Mouse (Mus musculus) ES-E14 (cell line): ENCODE measurements around the gene Gm10188. TPM values are rescaled to one million over a fixed set of nuclear protein-coding genes. Genes with fewer than 3 reads are reported as not detected.
A peak's percentile ranks its signal among the peaks of the same experiment; 100 is the strongest.

Experiments
- DNase-seq: peaks from one replicate; pipeline ENCODE4 v3.0.0-alpha.2; 2013; ENCODE audit warnings: low read depth, low spot score
- H3K27ac ChIP-seq: 2 replicates; pipeline ENCODE4 v1.5.1; 2012; ENCODE audit warnings: low read depth, mild to moderate bottlenecking, low read length, moderate library complexity, mixed read lengths; ENCODE audit not compliant: poor library complexity, insufficient read depth, severe bottlenecking
- H3K36me3 ChIP-seq: 2 replicates; pipeline ENCODE4 v1.6.1; 2012; ENCODE audit warnings: mild to moderate bottlenecking, low read length, moderate library complexity, mixed read lengths; ENCODE audit not compliant: control insufficient read depth, poor library complexity, insufficient read depth, severe bottlenecking
- H3K4me1 ChIP-seq, 2 experiments: fragments of 150-350 bp in 1 of 2; sonication (generic) in 1 of 2; 2 replicates each; pipeline ENCODE4 v1.6.1; 2012; ENCODE audit warnings: low read length in 2 of 2, mild to moderate bottlenecking in 1 of 2, mixed read lengths in 1 of 2; ENCODE audit not compliant: control insufficient read depth in 2 of 2, insufficient read depth in 2 of 2, poor library complexity in 1 of 2
- H3K4me3 ChIP-seq, 2 experiments: fragments of 150-350 bp in 1 of 2; sonication (generic) in 1 of 2; 2 replicates each; pipeline ENCODE4 v1.5.1; 2012; ENCODE audit warnings: low read length in 2 of 2, low read depth in 1 of 2, mild to moderate bottlenecking in 1 of 2, mixed read lengths in 1 of 2; ENCODE audit not compliant: insufficient read depth in 1 of 2, poor library complexity in 1 of 2, severe bottlenecking in 1 of 2
- H3K9ac ChIP-seq: 2 replicates; pipeline ENCODE4 v1.6.1; 2012; ENCODE audit warnings: low read depth, mild to moderate bottlenecking, low read length, mixed read lengths; ENCODE audit not compliant: poor library complexity, insufficient read depth, severe bottlenecking
- H3K9me3 ChIP-seq: fragments of 150-350 bp; sonication (generic); 2 replicates; pipeline ENCODE4 v1.6.1; 2012; ENCODE audit warnings: low read depth, mild to moderate bottlenecking, low read length; ENCODE audit not compliant: control insufficient read depth, insufficient read depth
- CHD2 ChIP-seq: IDR thresholded peaks from 2 replicates; pipeline ENCODE4 v1.6.1; 2014; ENCODE audit warnings: mild to moderate bottlenecking, low read depth, low read length, inconsistent platforms
- HCFC1 ChIP-seq: IDR thresholded peaks from 2 replicates; pipeline ENCODE4 v1.6.1; 2012; ENCODE audit warnings: low read length, inconsistent platforms, borderline replicate concordance; ENCODE audit not compliant: insufficient read depth
- MAFK ChIP-seq: IDR thresholded peaks from 2 replicates; pipeline ENCODE4 v1.6.1; 2014; ENCODE audit warnings: mild to moderate bottlenecking, low read depth, low read length, inconsistent platforms; ENCODE audit not compliant: insufficient read depth
- ZC3H11A ChIP-seq: IDR thresholded peaks from 2 replicates; pipeline ENCODE4 v1.6.1; 2012; ENCODE audit warnings: low read depth, mild to moderate bottlenecking, inconsistent platforms, low read length, borderline replicate concordance
- ZNF384 ChIP-seq: IDR thresholded peaks from 2 replicates; pipeline ENCODE4 v1.6.1; 2012; ENCODE audit warnings: low read depth, low read length, inconsistent platforms
- in situ Hi-C, 2 experiments: fragments of 600-800 bp; cut with MboI; formaldehyde crosslinking; loops; one replicate each; pipeline ENCODE4 v1.15.1; 2025; ENCODE audit warnings: low sequenced_read_pairs in 2 of 2, inconsistent platforms in 1 of 2; ENCODE audit not compliant: unreplicated experiment in 2 of 2
- total RNA-seq: library from RNA; depleted of rRNA; stranded (reverse); fragments of 300-350 nt; gene quantifications from 2 replicates; pipeline ENCODE4 v1.2.3, GENCODE M21; 2012

The Gm10188 gene
- total RNA-seq, 1 experiment, result not detected

GRCm38 (mm10) chr1:132265211-132265859, 35.8 kb upstream of the Gm10188 start:
- peak overlapping the region in 1 of 2 experiments; percentile 39; a peak in 1 of 4 replicates for H3K4me3 ChIP-seq
- in situ Hi-C loops, result no loop called here
- H3K9ac ChIP-seq, result peak overlapping the region; percentile 81
- DNase-seq, result no peak
- TF ChIP-seq ZC3H11A, result no peak
- TF ChIP-seq ZNF384, result no peak
- peaks cover 22 to 38% of the 10 kb centered on the region in 2 experiments for H3K4me1 ChIP-seq
- peak overlapping the region; percentile 99 for H3K27ac ChIP-seq
- no peaks in the 10 kb centered on the region for H3K36me3 ChIP-seq
- no peaks in the 10 kb centered on the region for H3K9me3 ChIP-seq

DNA sequence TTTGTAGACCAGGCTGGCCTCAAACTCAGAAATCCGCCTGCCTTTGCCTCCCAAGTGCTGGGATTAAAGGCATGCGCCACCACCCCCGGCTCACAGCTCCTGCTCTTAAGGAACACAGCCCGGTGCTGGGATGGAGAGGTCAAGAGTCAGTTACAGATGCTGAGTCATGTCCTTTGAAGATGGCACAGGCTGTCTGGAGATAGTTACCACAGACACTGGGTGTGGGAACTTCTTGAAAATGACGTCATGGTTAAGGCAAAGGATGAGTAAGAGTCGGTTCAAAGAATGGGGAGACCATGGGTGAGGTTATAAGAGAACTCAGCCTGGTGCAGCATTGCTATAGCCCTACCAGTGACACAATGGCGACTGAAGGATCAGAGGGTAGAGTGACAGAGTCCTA, 35.0 kb upstream of the Gm10188 start:
- in situ Hi-C loops, result no loop called here
- DNase-seq, result no peak
- Histone ChIP-seq H3K9me3 (no peaks in the 10 kb centered on the region), H3K9ac (peak overlapping the region; percentile 81; the same call in 1 of the 2 replicates), H3K36me3 (no peaks in the 10 kb centered on the region), H3K27ac (peak overlapping the region; percentile 99), H3K4me1 (peaks cover 21 to 34% of the 10 kb centered on the region in 2 experiments), H3K4me3 (no peak overlapping the region)
- TF ChIP-seq CHD2 (no peak), HCFC1 (no peak), ZNF384 (no peak), ZC3H11A (no peak), MAFK (peak; percentile 91)

GRCm38 (mm10) chr1:132263618-132264017, 34.1 kb upstream of the Gm10188 start:
- Histone ChIP-seq H3K27ac (peak overlapping the region; percentile 99), H3K4me3 (peak overlapping the region in 1 of 2 experiments; percentile 22; a peak in 2 of 4 replicates), H3K36me3 (no peaks in the 10 kb centered on the region), H3K9me3 (no peaks in the 10 kb centered on the region), H3K4me1 (peaks cover 20 to 27% of the 10 kb centered on the region in 2 experiments), H3K9ac (peak overlapping the region; percentile 62)
- in situ Hi-C loops, result no loop called here
- no peak for DNase-seq
- no peak for TF ChIP-seq CHD2
- TF ChIP-seq MAFK, result no peak
- no peak for TF ChIP-seq ZNF384
- TF ChIP-seq ZC3H11A, result no peak
- no peak for TF ChIP-seq HCFC1

GRCm38 (mm10) chr1:132261058-132261457, 31.5 kb upstream of the Gm10188 start:
- Histone ChIP-seq H3K4me3 (no peak overlapping the region), H3K9ac (no peak overlapping the region), H3K4me1 (peaks cover 10 to 19% of the 10 kb centered on the region in 2 experiments), H3K27ac (no peak overlapping the region), H3K36me3 (no peaks in the 10 kb centered on the region), H3K9me3 (no peaks in the 10 kb centered on the region)
- in situ Hi-C loops, result no loop called here
- DNase-seq, result peak; percentile 84
- TF ChIP-seq HCFC1, result no peak
- no peak for TF ChIP-seq MAFK
- TF ChIP-seq ZC3H11A, result peak; percentile 39; the same call in 1 of the 2 replicates
- no peak for TF ChIP-seq ZNF384
- TF ChIP-seq CHD2, result no peak
